Mouse (Mus musculus): ENCODE results near the gene Dhrs11. TPM values are rescaled to one million over a fixed set of nuclear protein-coding genes. Genes with fewer than 3 reads are reported as not detected.
A peak's percentile ranks its signal among the peaks of the same experiment; 100 is the strongest.

Dhrs11 gene
- polyA plus RNA-seq, 1 experiment from 2014 or later: 43.5 TPM

GRCm38 (mm10) chr11:84790383-84790782 lies 38.4 kb downstream of the Dhrs11 start:
- Histone ChIP-seq H3K9ac (ENCODE audit: low read depth, low read length) (no peak overlapping the region), H3K27me3 (ENCODE audit: control insufficient read depth, insufficient read depth, low read length) (peaks cover 8% of the 10 kb centered on the region), H3K27ac (ENCODE audit: low read depth, low read length) (no peak overlapping the region), H3K4me3 (ENCODE audit: low read depth, low read length) (no peak overlapping the region), H3K36me3 (ENCODE audit: control insufficient read depth, insufficient read depth, low read length) (no peaks in the 10 kb centered on the region), H3K9me3 (replicated peaks; ENCODE audit: control insufficient read depth, low read length) (no peaks in the 10 kb centered on the region), H3K4me1 (ENCODE audit: control insufficient read depth, insufficient read depth, low read length) (no peaks in the 10 kb centered on the region), H3K4me2 (no peak overlapping the region)
- no peak for ATAC-seq (replicated peaks; ENCODE audit: insufficient number of reproducible peaks, low FRiP score, low TSS enrichment)
- WGBS (ENCODE audit: insufficient replicate concordance): 67% methylated on average over 6 of the region's 6 CpGs

GRCm38 (mm10) chr11:84780143-84780870 lies 48.5 kb downstream of the Dhrs11 start:
- no peaks in the 10 kb centered on the region for H3K36me3 ChIP-seq (ENCODE audit: control insufficient read depth, insufficient read depth, low read length)
- H3K4me1 ChIP-seq (ENCODE audit: control insufficient read depth, insufficient read depth, low read length): peaks cover 7% of the 10 kb centered on the region
- peaks cover 21% of the 10 kb centered on the region for H3K27me3 ChIP-seq (ENCODE audit: control insufficient read depth, insufficient read depth, low read length)
- 5% methylated on average over 19 of the region's 19 CpGs for WGBS (ENCODE audit: insufficient replicate concordance)
- no peak overlapping the region for H3K9ac ChIP-seq (ENCODE audit: low read depth, low read length)
- ATAC-seq (replicated peaks; ENCODE audit: insufficient number of reproducible peaks, low FRiP score, low TSS enrichment): no peak
- H3K27ac ChIP-seq (ENCODE audit: low read depth, low read length): no peak overlapping the region
- peak overlapping the region; percentile 3; the same call in 1 of the 2 replicates for H3K4me2 ChIP-seq
- H3K4me3 ChIP-seq (ENCODE audit: low read depth, low read length): no peak overlapping the region
- no peaks in the 10 kb centered on the region for H3K9me3 ChIP-seq (replicated peaks; ENCODE audit: control insufficient read depth, low read length)

- Histone ChIP-seq H3K36me3 (ENCODE audit: control insufficient read depth, insufficient read depth, low read length) (no peaks in the 10 kb centered on the region), H3K9me3 (replicated peaks; ENCODE audit: control insufficient read depth, low read length) (no peaks in the 10 kb centered on the region), H3K4me1 (ENCODE audit: control insufficient read depth, insufficient read depth, low read length) (peaks cover 7% of the 10 kb centered on the region), H3K4me2 (no peak overlapping the region), H3K27ac (ENCODE audit: low read depth, low read length) (no peak overlapping the region), H3K9ac (ENCODE audit: low read depth, low read length) (no peak overlapping the region), H3K27me3 (ENCODE audit: control insufficient read depth, insufficient read depth, low read length) (peaks cover 11% of the 10 kb centered on the region), H3K4me3 (ENCODE audit: low read depth, low read length) (no peak overlapping the region)
- WGBS (ENCODE audit: insufficient replicate concordance): 7% methylated on average over 4 of the region's 4 CpGs
- no peak for ATAC-seq (replicated peaks; ENCODE audit: insufficient number of reproducible peaks, low FRiP score, low TSS enrichment)
Measured at GRCm38 (mm10) chr11:84775560-84775959, 53.2 kb downstream of the Dhrs11 start.

- peaks cover 8% of the 10 kb centered on the region for H3K27me3 ChIP-seq (ENCODE audit: control insufficient read depth, insufficient read depth, low read length)
- H3K4me2 ChIP-seq: no peak overlapping the region
- no peak overlapping the region for H3K27ac ChIP-seq (ENCODE audit: low read depth, low read length)
- H3K4me3 ChIP-seq (ENCODE audit: low read depth, low read length): no peak overlapping the region
- no peaks in the 10 kb centered on the region for H3K9me3 ChIP-seq (replicated peaks; ENCODE audit: control insufficient read depth, low read length)
- H3K9ac ChIP-seq (ENCODE audit: low read depth, low read length): no peak overlapping the region
- 61% methylated on average over 13 of the region's 13 CpGs for WGBS (ENCODE audit: insufficient replicate concordance)
- ATAC-seq (replicated peaks; ENCODE audit: insufficient number of reproducible peaks, low FRiP score, low TSS enrichment): no peak
- H3K36me3 ChIP-seq (ENCODE audit: control insufficient read depth, insufficient read depth, low read length): no peaks in the 10 kb centered on the region
- peaks cover 7% of the 10 kb centered on the region for H3K4me1 ChIP-seq (ENCODE audit: control insufficient read depth, insufficient read depth, low read length)
Measured at GRCm38 (mm10) chr11:84774870-84775514, 53.8 kb downstream of the Dhrs11 start.

Other genes starting within 250 kb of the Dhrs11 start
- gene Mrm1, start 9.5 kb downstream of the Dhrs11 start, polyA plus RNA-seq (2014; fragmentation: Nextera tagmentation; extraction: Ambion mirVana): 13.0 and 13.4 TPM in 2 replicates
- gene Ggnbp2, start 41.8 kb upstream of the Dhrs11 start, polyA plus RNA-seq (2014; fragmentation: Nextera tagmentation; extraction: Ambion mirVana): 52.4 and 54.8 TPM in 2 replicates
- gene Myo19, start 51.2 kb upstream of the Dhrs11 start, polyA plus RNA-seq (2014; fragmentation: Nextera tagmentation; extraction: Ambion mirVana): 7.2 and 7.7 TPM in 2 replicates
- 2.0 and 4.0 TPM in 2 replicates for gene Pigw, start 51.3 kb upstream of the Dhrs11 start, polyA plus RNA-seq (2014; fragmentation: Nextera tagmentation; extraction: Ambion mirVana)
- gene Znhit3, start 87.4 kb upstream of the Dhrs11 start, polyA plus RNA-seq (2014; fragmentation: Nextera tagmentation; extraction: Ambion mirVana): 44.7 and 46.2 TPM in 2 replicates
- 11.4 TPM in 2 replicates for gene Car4, start 128.8 kb upstream of the Dhrs11 start, polyA plus RNA-seq (2014; fragmentation: Nextera tagmentation; extraction: Ambion mirVana)